Mouse (Mus musculus) bone marrow macrophage, adult 2 months (primary cell): ENCODE data around the gene Abat.
"Not testable (repeated sequence)": the region's sequence is repeated elsewhere in the genome, so short reads cannot be mapped to it uniquely, and the experiment has no call there.

Experiments
- CTCF ChIP-seq: IDR thresholded peaks from 2 replicates; pipeline ENCODE4 v1.5.1; 2012; ENCODE audit warnings: low read depth, mild to moderate bottlenecking, low read length, moderate library complexity
- POLR2A ChIP-seq: IDR thresholded peaks from 2 replicates; pipeline ENCODE4 v1.6.1; 2012; ENCODE audit warnings: mild to moderate bottlenecking, low read depth, low read length, borderline replicate concordance

GRCm38 (mm10) chr16:8554751-8555150 lies 41.5 kb downstream of the Abat start:
- not testable (repeated sequence) for TF ChIP-seq CTCF, POLR2A
